24 mouse cellular contexts compared by ENCODE assay signal in genomic region chr3:150151823-150152158, GRCm38 (mm10).
A peak's percentile ranks its signal among the peaks of the same experiment; 100 is the strongest.
DNase-seq lines count a peak whose midpoint lies in the region; ATAC-seq and TF ChIP-seq lines count a peak whose summit lies in the region.
"Had no signal": no experiment of that assay in that cellular context is flagged by ENCODE, and none has a peak within 500 bp of the region (broad histone marks: within the 10 kb centered on the region; RNA-seq: fewer than 3 reads in every experiment).

No protein-coding gene starts in this region.

- no peak overlapping the region for H3K9ac ChIP-seq in kidney, embryonic 15.5 days
- H3K9ac ChIP-seq in kidney, postnatal 0 days (ENCODE audit: low read depth, low read length) = no peak overlapping the region
- H3K9ac ChIP-seq: embryonic facial prominence, embryonic 12.5 days; forebrain, embryonic 13.5 days; forebrain, embryonic 15.5 days had no signal

- 21% methylated on average over 8 of the region's 8 CpGs for WGBS in kidney, adult 2 months
- WGBS in kidney, embryonic 15.5 days = 47% methylated on average over 8 of the region's 8 CpGs
- WGBS in kidney, postnatal 0 days = 28% methylated on average over 8 of the region's 8 CpGs

- H3K36me3 ChIP-seq in kidney, adult 2 months (ENCODE audit: control insufficient read depth, insufficient read depth, low read length) = no peaks in the 10 kb centered on the region
- no peaks in the 10 kb centered on the region for H3K36me3 ChIP-seq in kidney, embryonic 15.5 days
- no peaks in the 10 kb centered on the region for H3K36me3 ChIP-seq in kidney, postnatal 0 days (ENCODE audit: insufficient read depth, low read length)
- H3K36me3 ChIP-seq: embryonic facial prominence, embryonic 10.5 days; embryonic facial prominence, embryonic 12.5 days; forebrain, embryonic 15.5 days; G1E had no signal

- H3K4me1 ChIP-seq in kidney, adult 2 months (ENCODE audit: control insufficient read depth, insufficient read depth, low read length) = peaks cover 7% of the 10 kb centered on the region; the same call in 1 of the 2 replicates
- H3K4me1 ChIP-seq in kidney, embryonic 15.5 days = 0 out of 2 replicates have a peak, but pooled peaks cover 3% of the 10 kb centered on the region
- no peaks in the 10 kb centered on the region for H3K4me1 ChIP-seq in kidney, postnatal 0 days (replicated peaks; ENCODE audit: insufficient read depth, low read length)
- H3K4me1 ChIP-seq: embryonic facial prominence, embryonic 10.5 days; embryonic facial prominence, embryonic 12.5 days; forebrain, embryonic 13.5 days; forebrain, embryonic 15.5 days had no signal

- H3K4me2 ChIP-seq in kidney, embryonic 15.5 days = 0 out of 2 replicates have a peak overlapping the region, but pooled peaks have one; percentile 15
- peak overlapping the region; percentile 6; the same call in 1 of the 2 replicates for H3K4me2 ChIP-seq in kidney, postnatal 0 days (ENCODE audit: low read length)
- H3K4me2 ChIP-seq: embryonic facial prominence, embryonic 12.5 days; forebrain, embryonic 13.5 days; forebrain, embryonic 15.5 days had no signal

- H3K4me3 ChIP-seq in kidney, adult 2 months (ENCODE audit: insufficient read depth, low read depth, low read length) = 0 out of 2 replicates have a peak overlapping the region, but pooled peaks have one; percentile 14
- H3K4me3 ChIP-seq in kidney, embryonic 15.5 days (replicated peaks) = no peak overlapping the region
- no peak overlapping the region for H3K4me3 ChIP-seq in kidney, postnatal 0 days (replicated peaks; ENCODE audit: low read depth, low read length)
- H3K4me3 ChIP-seq: embryonic facial prominence, embryonic 10.5 days; embryonic facial prominence, embryonic 12.5 days; forebrain, embryonic 13.5 days; forebrain, embryonic 15.5 days had no signal

- no peak for TF ChIP-seq CTCF in kidney, adult 2 months (conservative IDR thresholded peaks at IDR 0.05; ENCODE audit: insufficient read depth, insufficient read length, low read depth, low read length)
- TF ChIP-seq CTCF in kidney, postnatal 0 days (IDR thresholded peaks at IDR 0.05; ENCODE audit: low read depth) = no peak

- H3K27me3 ChIP-seq in kidney, adult 2 months (replicated peaks; ENCODE audit: control insufficient read depth, insufficient read depth, low read length) = no peaks in the 10 kb centered on the region
- H3K27me3 ChIP-seq in kidney, embryonic 15.5 days = no peaks in the 10 kb centered on the region
- H3K27me3 ChIP-seq in kidney, postnatal 0 days (ENCODE audit: insufficient read depth, low read length) = no peaks in the 10 kb centered on the region
- H3K27me3 ChIP-seq: CH12.LX; embryonic facial prominence, embryonic 12.5 days; forebrain, embryonic 13.5 days; forebrain, embryonic 15.5 days; Patski had no signal

- DNase-seq in kidney, adult 2 months = no peak
- no peak for DNase-seq in kidney, postnatal 14 days
- DNase-seq in kidney, postnatal 4 days = no peak
- no peak for DNase-seq in kidney, postnatal 0 days (ENCODE audit: low spot score)
- DNase-seq in kidney, adult 11 months = no peak
- DNase-seq: adrenal gland, adult 8-10 months; adrenal gland, postnatal 14 days; adrenal gland, postnatal 36 days; B cell, adult 2 months; cerebellum, adult 11-12 months; cerebellum, adult 2 months; cerebellum, adult 9-10 months; cerebellum, postnatal 10 days; cerebellum, postnatal 25 days had no signal

- ATAC-seq in kidney, embryonic 15.5 days (replicated peaks; ENCODE audit: low FRiP score) = peak; percentile 82
- ATAC-seq in kidney, postnatal 0 days (replicated peaks; ENCODE audit: low FRiP score, low read depth) = no peak; the same call in 1 of the 2 replicates
- ATAC-seq: activated CD4-positive, CD25-positive, alpha-beta regulatory T cell, adult 4 months; CD4-positive, CD25-positive, alpha-beta regulatory T cell, adult 4 months; forebrain, embryonic 13.5 days; forebrain, embryonic 15.5 days; Patski had no signal

- H3K27ac ChIP-seq in kidney, adult 2 months (ENCODE audit: insufficient read depth, low read depth, low read length) = peak overlapping the region; percentile 83
- H3K27ac ChIP-seq in kidney, embryonic 15.5 days = peak overlapping the region; percentile 79
- peak overlapping the region; percentile 66 for H3K27ac ChIP-seq in kidney, postnatal 0 days
- H3K27ac ChIP-seq: embryonic facial prominence, embryonic 10.5 days; embryonic facial prominence, embryonic 12.5 days; forebrain, embryonic 13.5 days; forebrain, embryonic 15.5 days had no signal

- no peaks in the 10 kb centered on the region for H3K9me3 ChIP-seq in kidney, embryonic 15.5 days (replicated peaks)
- no peaks in the 10 kb centered on the region for H3K9me3 ChIP-seq in kidney, postnatal 0 days (replicated peaks; ENCODE audit: low read length)
- H3K9me3 ChIP-seq: embryonic facial prominence, embryonic 10.5 days; embryonic facial prominence, embryonic 12.5 days; forebrain, embryonic 13.5 days; forebrain, embryonic 15.5 days; G1E had no signal

- no peak for TF ChIP-seq POLR2A in kidney, adult 2 months (IDR thresholded peaks at IDR 0.05; ENCODE audit: low read depth, low read length)
